Mouse (Mus musculus) spleen, postnatal 10 days (tissue): ENCODE data around the gene Arrb1.

Experiments used
- DNase-seq, 2 experiments: peaks; one replicate each; pipeline ENCODE4 v3.0.0; 2021 to 2022; ENCODE audit warnings: low spot score in 2 of 2

The Arrb1 gene

DNA sequence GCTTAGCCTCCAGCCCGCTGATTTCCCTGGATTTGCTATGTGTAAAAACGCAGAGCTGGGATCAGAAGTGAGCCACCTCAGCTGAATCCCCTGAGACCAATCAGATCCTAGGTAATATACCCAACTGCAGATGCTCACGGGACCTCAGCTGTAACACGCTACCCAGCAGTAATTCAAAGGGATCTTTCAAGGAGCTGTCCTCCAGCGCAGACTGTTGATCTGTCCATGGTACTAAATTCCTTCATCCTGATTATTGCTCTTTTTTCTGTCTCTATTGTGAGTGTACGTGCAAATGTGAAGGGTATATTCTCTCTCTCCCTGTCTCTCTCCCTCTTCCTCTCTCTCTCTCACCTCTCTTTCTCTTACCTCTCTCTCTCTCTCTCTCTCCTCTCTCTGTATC is 97.0 kb downstream of the Arrb1 start:
- DNase-seq, result no peak

DNA sequence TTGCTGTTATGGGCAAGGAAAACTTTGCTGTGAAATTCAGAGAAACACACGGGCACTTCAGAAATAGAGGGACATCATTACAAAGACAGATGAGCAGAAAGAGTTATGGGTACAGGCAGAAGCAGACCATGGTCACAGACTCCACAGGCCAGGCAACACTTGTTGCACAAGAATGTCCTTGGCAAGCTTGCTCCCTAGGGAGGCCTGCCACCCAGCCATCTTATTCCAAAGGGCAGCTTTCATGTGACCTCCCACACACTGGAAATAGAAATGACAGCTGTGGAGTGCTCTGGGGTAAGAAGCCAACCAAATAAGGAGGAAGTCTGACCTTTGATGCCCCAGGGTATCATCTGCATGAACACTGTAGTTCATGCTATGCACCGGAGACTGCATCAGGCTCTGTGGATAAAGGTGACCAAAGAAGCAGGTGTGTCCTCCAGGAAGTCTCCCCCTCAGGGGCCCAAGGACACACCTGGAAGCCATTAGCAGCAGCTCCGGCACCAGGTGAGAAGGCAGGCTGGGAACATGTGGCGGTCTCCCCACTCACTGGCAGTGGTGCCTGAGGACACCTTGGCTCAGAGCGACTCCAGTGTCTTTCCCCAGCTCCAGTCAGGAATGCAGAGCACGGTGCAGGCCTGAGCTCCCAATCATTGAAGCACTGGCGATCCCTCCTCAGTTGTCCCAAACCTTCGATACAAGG is 98.8 kb downstream of the Arrb1 start:
- DNase-seq, result no peak

DNA sequence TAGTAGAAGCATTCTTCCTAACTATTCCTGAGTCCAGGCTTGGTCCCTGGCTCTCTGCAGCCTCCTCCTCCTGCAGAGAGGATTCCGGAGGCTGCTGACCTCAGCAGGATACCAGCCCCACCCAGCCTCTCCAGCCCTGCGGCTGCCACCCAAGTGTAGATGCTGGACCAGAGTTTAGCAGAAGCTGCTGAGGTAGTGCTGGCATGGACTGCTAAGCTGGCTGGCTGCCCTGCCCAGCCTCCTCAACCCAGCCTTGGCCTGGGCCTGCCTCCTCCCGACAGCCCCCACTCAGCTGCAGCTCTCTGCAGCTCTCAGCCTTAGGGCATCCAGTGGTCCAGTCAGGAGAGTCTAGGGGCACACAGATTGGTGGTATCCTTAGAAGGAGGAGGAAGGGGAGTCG is 106.0 kb downstream of the Arrb1 start:
- peak in 1 of 2 experiments; percentile 18 for DNase-seq

DNA sequence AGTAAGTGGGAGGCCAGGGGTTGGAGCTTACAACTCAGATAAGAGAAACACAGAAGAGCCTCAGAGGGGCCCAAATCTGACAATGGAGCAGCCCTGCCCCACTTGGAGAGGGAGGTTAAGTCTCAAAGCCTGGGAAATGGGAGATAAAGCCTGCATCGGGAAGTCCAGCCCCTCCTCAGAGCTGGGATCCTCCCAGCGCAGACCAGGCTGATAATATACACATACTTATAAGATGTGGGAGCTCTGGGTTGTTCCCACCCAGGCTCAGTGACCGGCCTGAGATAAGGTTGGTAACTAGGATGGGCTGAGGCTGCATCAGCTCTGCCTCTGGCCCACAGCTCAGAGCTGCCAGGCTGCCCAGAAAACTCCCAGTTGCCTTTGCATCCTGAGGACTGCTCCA is 106.8 kb downstream of the Arrb1 start:
- no peak for DNase-seq

DNA sequence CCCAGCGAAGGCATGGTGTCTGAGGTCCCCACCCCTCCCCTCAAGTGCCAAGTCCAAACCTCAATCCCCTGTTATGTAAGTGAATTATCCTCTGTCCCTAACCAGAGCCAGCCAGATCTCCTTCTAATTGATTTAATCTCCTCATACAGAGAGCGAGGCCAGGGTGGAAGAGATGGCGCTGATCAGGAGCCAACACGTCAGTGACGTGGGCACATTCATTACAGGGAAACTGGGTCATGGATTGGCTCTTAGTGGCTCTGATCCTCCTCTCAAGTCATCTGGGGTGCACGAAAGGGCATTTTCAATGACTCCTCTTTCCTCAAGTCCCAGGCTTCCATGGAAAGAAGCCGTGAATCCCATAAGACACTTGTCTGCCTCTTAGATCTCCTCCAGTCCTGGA is 109.4 kb downstream of the Arrb1 start:
- no peak for DNase-seq

DNA sequence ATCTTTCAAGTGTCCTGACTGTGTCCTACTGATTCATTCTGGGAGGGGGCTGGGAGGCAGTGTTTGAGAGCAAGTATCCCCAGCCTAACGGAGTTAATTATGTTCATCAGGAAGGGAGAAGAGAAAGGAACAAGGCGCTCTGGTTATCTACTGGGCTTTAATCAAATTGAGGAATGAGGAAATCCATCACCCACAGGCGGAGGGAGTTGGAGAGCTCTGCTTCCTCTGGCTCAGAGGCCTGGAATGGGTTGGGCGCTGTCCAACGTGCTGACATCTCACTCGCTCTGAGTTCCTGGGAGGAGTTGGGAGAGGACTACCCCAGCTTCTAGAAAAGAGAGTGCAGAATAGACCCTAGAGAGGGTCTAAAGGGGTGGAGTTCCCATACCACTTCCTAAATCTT is 113.4 kb downstream of the Arrb1 start:
- peak in 1 of 2 experiments; percentile 51 for DNase-seq

DNA sequence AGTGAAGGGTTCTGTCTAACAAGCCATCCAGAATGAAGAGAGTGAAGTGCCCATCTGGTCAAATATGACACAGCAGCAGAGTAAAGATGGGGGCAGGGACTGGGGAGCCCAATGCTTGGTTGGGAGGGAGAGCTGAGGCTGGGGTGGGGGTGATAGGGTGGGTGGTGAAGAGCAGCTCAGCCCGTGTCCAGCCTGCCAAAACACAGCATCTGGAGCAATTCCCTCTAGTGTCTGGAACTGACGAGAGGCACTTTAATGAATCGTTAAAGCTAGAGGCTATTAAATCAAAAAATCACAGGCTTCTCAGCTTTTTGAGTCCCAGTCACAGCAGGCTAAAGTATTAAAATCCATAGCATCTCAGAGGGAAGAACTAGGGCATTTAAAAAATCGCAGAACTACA is 114.3 kb downstream of the Arrb1 start:
- DNase-seq, result no peak

DNA sequence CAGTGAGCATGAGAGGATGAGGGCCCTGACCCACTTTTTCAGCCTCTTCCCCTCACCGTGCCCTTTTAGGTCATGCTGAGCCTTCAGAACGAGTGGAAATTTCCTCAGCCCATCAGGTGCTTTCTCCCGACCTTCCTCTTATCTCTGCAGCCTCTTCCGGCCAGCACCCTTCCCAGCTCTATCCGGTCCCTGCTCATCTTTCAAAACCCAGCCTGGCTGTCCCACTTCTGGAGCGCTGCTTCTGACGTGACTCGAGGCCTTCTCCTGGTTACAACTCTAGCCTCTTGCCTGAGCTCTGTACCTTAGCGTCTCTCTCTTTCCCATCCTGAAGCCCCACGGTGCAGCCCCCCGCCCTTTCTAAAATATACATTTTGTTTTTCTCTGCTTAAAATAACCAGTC is 119.0 kb downstream of the Arrb1 start:
- DNase-seq, result no peak
